Mouse (Mus musculus) liver, embryonic 13.5 days (tissue): ENCODE data around the gene Ddr2. TPM values are rescaled to one million over a fixed set of nuclear protein-coding genes. Genes with fewer than 3 reads are reported as not detected.

Experiments used
- ATAC-seq: fragments of 200-750 bp; cut with Nextera tagmentation; 2 replicates; pipeline ENCODE4 v1.8.0; 2017; ENCODE audit warnings: low read depth, mild to moderate bottlenecking, moderate number of reproducible peaks, moderate library complexity
- DNase-seq: peaks from one replicate; pipeline ENCODE4 v3.0.0; 2022
- H3K27ac ChIP-seq: fragments of 300-500 bp; sonication (generic); 2 replicates; pipeline ENCODE4 v1.5.1; 2015; ENCODE audit warnings: moderate library complexity, mild to moderate bottlenecking, inconsistent platforms
- H3K27me3 ChIP-seq: fragments of 300-500 bp; sonication (generic); 2 replicates; pipeline ENCODE4 v1.6.1; 2015; ENCODE audit warnings: mild to moderate bottlenecking, inconsistent platforms
- H3K36me3 ChIP-seq: fragments of 300-500 bp; sonication (generic); 2 replicates; pipeline ENCODE4 v1.6.1; 2015; ENCODE audit warnings: mild to moderate bottlenecking, inconsistent platforms
- H3K4me1 ChIP-seq: fragments of 300-500 bp; sonication (generic); replicated peaks from 2 replicates; pipeline ENCODE4 v1.6.1; 2015; ENCODE audit warnings: inconsistent platforms
- H3K4me2 ChIP-seq: fragments of 300-500 bp; sonication (generic); 2 replicates; pipeline ENCODE4 v1.6.1; 2015; ENCODE audit warnings: inconsistent platforms, mild to moderate bottlenecking, moderate library complexity
- H3K4me3 ChIP-seq: fragments of 300-500 bp; sonication (generic); replicated peaks from 2 replicates; pipeline ENCODE4 v1.5.1; 2015; ENCODE audit warnings: mild to moderate bottlenecking, inconsistent platforms
- H3K9ac ChIP-seq: fragments of 300-500 bp; sonication (generic); 2 replicates; pipeline ENCODE4 v1.6.1; 2015; ENCODE audit warnings: mild to moderate bottlenecking, inconsistent platforms
- H3K9me3 ChIP-seq: fragments of 300-500 bp; sonication (generic); replicated peaks from 2 replicates; pipeline ENCODE4 v1.6.1; 2016; ENCODE audit warnings: inconsistent platforms
- WGBS: fragments of 180-500 bp; shearing (Covaris S2); methylation state at CpG from one replicate; pipeline ENCODE4 v1.1.7; 2015; ENCODE audit not compliant: insufficient replicate concordance; 5-methylcytosine and 5-hydroxymethylcytosine counted together
- polyA plus RNA-seq: library from polyadenylated mRNA; unstranded; fragments of >200 nt; fragmentation: Nextera tagmentation; extraction: Ambion mirVana; gene quantifications from 2 replicates; pipeline ENCODE4 v1.2.1, GENCODE M21; 2015

Gene Ddr2
- polyA plus RNA-seq, 1 experiment from 2014 or later = 1.7 TPM

- H3K4me1 ChIP-seq = peaks cover 17% of the 10 kb centered on the region
- WGBS = 60% methylated on average over 2 of the region's 2 CpGs
- ATAC-seq = no peak
These were observed 138.6 kb downstream of the Ddr2 start for GRCm38 (mm10) chr1:169971998-169972397.

DNA sequence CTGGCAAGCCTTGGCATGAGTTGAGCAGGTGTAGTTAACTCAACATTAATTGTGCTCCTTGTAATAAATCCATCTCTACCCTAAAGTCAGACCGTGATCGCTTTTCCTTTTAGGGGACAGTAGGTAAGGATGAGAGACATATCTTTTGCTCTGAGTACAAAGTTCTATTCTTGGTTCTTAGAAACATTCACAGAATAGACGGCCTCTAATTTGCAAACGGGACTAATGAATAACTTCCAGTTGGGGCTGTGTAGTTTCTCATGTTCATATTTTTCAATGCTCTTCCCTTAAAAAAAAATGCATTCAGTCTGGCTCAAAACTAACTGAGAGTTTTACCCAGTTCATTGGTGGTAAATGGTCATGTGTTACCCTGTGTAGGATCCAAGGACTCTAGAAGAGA lies 139.6 kb downstream of the Ddr2 start:
- no peak for DNase-seq
- no peak overlapping the region for H3K4me3 ChIP-seq
- H3K27me3 ChIP-seq = no peaks in the 10 kb centered on the region
- no peaks in the 10 kb centered on the region for H3K9me3 ChIP-seq
- H3K9ac ChIP-seq = no peak overlapping the region
- no peaks in the 10 kb centered on the region for H3K36me3 ChIP-seq
- peaks cover 17% of the 10 kb centered on the region for H3K4me1 ChIP-seq
- H3K4me2 ChIP-seq = no peak overlapping the region
- no peak for ATAC-seq
- 90% methylated on average over 4 of the region's 4 CpGs for WGBS
- no peak overlapping the region for H3K27ac ChIP-seq

More at GRCm38 (mm10) chr1:169971998-169972397, 138.6 kb downstream of the Ddr2 start:
- Histone ChIP-seq H3K4me3 (no peak overlapping the region), H3K27me3 (no peaks in the 10 kb centered on the region), H3K27ac (no peak overlapping the region), H3K9me3 (no peaks in the 10 kb centered on the region), H3K9ac (no peak overlapping the region), H3K4me2 (no peak overlapping the region), H3K36me3 (no peaks in the 10 kb centered on the region)
- DNase-seq = no peak

GRCm38 (mm10) chr1:169969516-169969886 lies 141.1 kb downstream of the Ddr2 start:
- H3K4me1 ChIP-seq = peaks cover 17% of the 10 kb centered on the region
- H3K27me3 ChIP-seq = no peaks in the 10 kb centered on the region
- H3K9ac ChIP-seq = peak overlapping the region; percentile 69
- ATAC-seq = peak; percentile 29
- peak overlapping the region; percentile 66 for H3K4me3 ChIP-seq
- H3K36me3 ChIP-seq = peaks cover 9% of the 10 kb centered on the region; the same call in 1 of the 2 replicates
- H3K27ac ChIP-seq = peak overlapping the region; percentile 66
- no peaks in the 10 kb centered on the region for H3K9me3 ChIP-seq
- no peak for DNase-seq
- peak overlapping the region; percentile 88 for H3K4me2 ChIP-seq
- WGBS = under 1% methylated on average over 9 of the region's 9 CpGs

DNA sequence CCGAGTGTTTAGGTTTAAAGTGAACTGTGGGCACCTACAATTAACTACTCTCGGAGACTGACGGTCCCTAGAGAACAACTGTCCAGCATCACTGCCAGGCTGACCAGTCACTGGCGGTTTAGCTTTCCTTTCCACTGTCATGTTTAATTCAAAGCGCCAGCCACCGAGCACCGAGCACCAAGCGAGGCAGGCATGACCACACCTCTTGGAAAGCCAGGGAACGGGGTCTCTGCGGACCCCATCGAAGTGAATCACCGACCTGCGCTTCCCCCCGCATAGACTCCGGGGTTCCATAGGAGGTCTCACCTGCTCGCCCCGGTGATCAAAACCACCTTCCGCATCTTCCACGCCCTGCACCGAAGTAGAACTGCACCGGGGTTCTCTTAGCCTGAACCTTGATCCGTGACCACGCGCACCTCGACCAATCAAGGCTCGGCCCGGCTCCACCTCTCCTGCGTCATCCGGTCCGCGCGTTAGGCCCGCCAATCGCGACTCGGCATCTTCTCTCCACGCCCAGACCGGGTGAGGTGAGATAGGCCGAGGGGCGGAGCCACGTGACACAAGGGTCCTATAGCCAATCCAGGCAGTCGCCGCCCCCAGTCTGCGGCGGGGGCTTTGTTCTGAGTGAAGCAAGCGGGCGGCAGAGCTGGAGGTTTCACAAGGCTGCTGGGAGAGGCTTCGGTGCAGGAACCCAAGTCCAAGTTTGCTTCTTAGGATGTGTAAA lies 141.6 kb downstream of the Ddr2 start, which contains the start of gene Hsd17b7:
Hsd17b7 (minus strand) TSS at position 450 of the 724 bp plus-strand sequence.
- H3K4me1 ChIP-seq = peaks cover 17% of the 10 kb centered on the region
- WGBS = under 1% methylated on average over 48 of the region's 48 CpGs
- peak within 1 kb of the TSS; percentile 66 for H3K27ac ChIP-seq
- peak; percentile 97 for DNase-seq
- H3K4me2 ChIP-seq = peak within 1 kb of the TSS; percentile 88
- peaks cover 11% of the 10 kb centered on the region; the same call in 1 of the 2 replicates for H3K36me3 ChIP-seq
- no peaks in the 10 kb centered on the region for H3K9me3 ChIP-seq
- H3K27me3 ChIP-seq = no peaks in the 10 kb centered on the region
- peak; percentile 100 for ATAC-seq
- peak within 1 kb of the TSS; percentile 66 for H3K4me3 ChIP-seq
- H3K9ac ChIP-seq = peak within 1 kb of the TSS; percentile 69

- no peak overlapping the region for H3K9ac ChIP-seq
- H3K9me3 ChIP-seq = no peaks in the 10 kb centered on the region
- no peak overlapping the region for H3K4me3 ChIP-seq
- no peak overlapping the region for H3K4me2 ChIP-seq
- WGBS = 88% methylated on average over 10 of the region's 10 CpGs
- H3K36me3 ChIP-seq = peaks cover 40% of the 10 kb centered on the region
- DNase-seq (no peak), ATAC-seq (no peak)
- H3K27ac ChIP-seq = no peak overlapping the region
- no peaks in the 10 kb centered on the region for H3K4me1 ChIP-seq
- H3K27me3 ChIP-seq = no peaks in the 10 kb centered on the region
These were observed 157.5 kb downstream of the Ddr2 start for GRCm38 (mm10) chr1:169953106-169953505.

- Histone ChIP-seq H3K4me2 (no peak overlapping the region), H3K4me3 (no peak overlapping the region), H3K36me3 (peaks cover 36% of the 10 kb centered on the region), H3K9me3 (no peaks in the 10 kb centered on the region), H3K27me3 (no peaks in the 10 kb centered on the region), H3K4me1 (no peaks in the 10 kb centered on the region), H3K9ac (no peak overlapping the region), H3K27ac (no peak overlapping the region)
- WGBS = 75% methylated on average over 10 of the region's 10 CpGs
- DNase-seq (no peak), ATAC-seq (no peak)
These were observed 157.9 kb downstream of the Ddr2 start for GRCm38 (mm10) chr1:169952636-169953035.

- no peak for DNase-seq
- no peak for ATAC-seq
These were observed 159.0 kb downstream of the Ddr2 start for GRCm38 (mm10) chr1:169951561-169951960.

GRCm38 (mm10) chr1:169950651-169951050 lies 159.9 kb downstream of the Ddr2 start:
- 77% methylated on average over 4 of the region's 4 CpGs for WGBS
- DNase-seq = no peak
- H3K4me1 ChIP-seq = no peaks in the 10 kb centered on the region
- no peaks in the 10 kb centered on the region for H3K9me3 ChIP-seq
- no peak overlapping the region for H3K4me3 ChIP-seq
- ATAC-seq = no peak
- no peak overlapping the region for H3K27ac ChIP-seq
- no peak overlapping the region for H3K4me2 ChIP-seq
- no peak overlapping the region for H3K9ac ChIP-seq
- H3K36me3 ChIP-seq = peaks cover 31% of the 10 kb centered on the region
- no peaks in the 10 kb centered on the region for H3K27me3 ChIP-seq

More at GRCm38 (mm10) chr1:169951561-169951960, 159.0 kb downstream of the Ddr2 start:
- peaks cover 35% of the 10 kb centered on the region for H3K36me3 ChIP-seq
- no peaks in the 10 kb centered on the region for H3K9me3 ChIP-seq
- no peak overlapping the region for H3K4me3 ChIP-seq
- WGBS = 78% methylated on average over 6 of the region's 6 CpGs
- no peaks in the 10 kb centered on the region for H3K27me3 ChIP-seq
- no peak overlapping the region for H3K27ac ChIP-seq
- H3K4me2 ChIP-seq = no peak overlapping the region
- no peak overlapping the region for H3K9ac ChIP-seq
- H3K4me1 ChIP-seq = no peaks in the 10 kb centered on the region

GRCm38 (mm10) chr1:169949981-169950380 lies 160.6 kb downstream of the Ddr2 start:
- H3K4me1 ChIP-seq = no peaks in the 10 kb centered on the region
- no peaks in the 10 kb centered on the region for H3K27me3 ChIP-seq
- H3K36me3 ChIP-seq = peaks cover 24% of the 10 kb centered on the region
- H3K9me3 ChIP-seq = no peaks in the 10 kb centered on the region
- ATAC-seq (no peak), DNase-seq (no peak)
- H3K27ac ChIP-seq = no peak overlapping the region
- 63% methylated on average over 7 of the region's 7 CpGs for WGBS
- H3K4me2 ChIP-seq = no peak overlapping the region
- no peak overlapping the region for H3K4me3 ChIP-seq
- no peak overlapping the region for H3K9ac ChIP-seq

DNA sequence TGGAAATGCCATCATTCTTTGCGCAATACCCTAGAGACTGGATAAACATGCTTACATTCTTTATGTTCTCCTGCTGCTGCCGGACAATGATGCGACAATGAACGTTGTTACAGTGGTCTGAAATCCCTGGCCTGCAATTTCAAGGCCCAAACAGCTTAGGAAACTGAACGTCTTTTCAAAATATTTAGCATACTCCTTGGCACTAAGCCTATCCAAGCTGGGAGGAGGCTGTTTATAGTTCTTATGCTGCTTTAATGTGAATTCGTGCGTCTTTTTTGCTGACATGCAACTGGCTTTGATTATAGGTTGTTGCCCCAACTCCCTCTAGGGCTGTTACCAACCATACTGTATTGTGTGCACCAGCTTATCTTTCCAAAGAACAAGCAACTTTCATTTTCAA lies 161.7 kb downstream of the Ddr2 start:
- Histone ChIP-seq H3K9ac (no peak overlapping the region), H3K9me3 (no peaks in the 10 kb centered on the region), H3K4me1 (no peaks in the 10 kb centered on the region), H3K27ac (no peak overlapping the region), H3K4me3 (no peak overlapping the region), H3K27me3 (no peaks in the 10 kb centered on the region), H3K4me2 (no peak overlapping the region), H3K36me3 (peaks cover 17% of the 10 kb centered on the region)
- 78% methylated on average over 7 of the region's 7 CpGs for WGBS
- ATAC-seq (no peak), DNase-seq (no peak)

GRCm38 (mm10) chr1:169948280-169948679 lies 162.3 kb downstream of the Ddr2 start:
- no peak for DNase-seq
- 73% methylated on average over 7 of the region's 7 CpGs for WGBS

DNA sequence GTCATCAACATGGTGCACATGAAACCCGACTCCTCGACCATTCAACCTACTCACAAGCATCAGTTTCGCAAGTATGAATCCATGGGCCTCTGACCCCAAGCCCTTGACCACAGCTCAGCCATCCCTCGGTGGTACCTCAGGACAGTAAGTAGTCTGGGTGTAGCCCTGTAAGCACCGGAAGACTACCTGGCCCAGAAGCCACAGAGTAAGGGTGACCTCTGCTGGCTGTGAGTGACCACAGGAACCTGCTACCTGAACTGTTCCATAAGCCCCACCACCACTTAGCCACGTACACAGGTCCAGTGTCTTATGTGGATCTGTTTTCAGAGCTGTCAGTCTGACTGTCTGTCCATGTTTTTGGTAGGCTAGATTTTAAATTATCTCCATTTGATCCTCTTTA lies 162.9 kb downstream of the Ddr2 start:
- Histone ChIP-seq H3K4me3 (no peak overlapping the region), H3K4me1 (no peaks in the 10 kb centered on the region), H3K9ac (no peak overlapping the region), H3K9me3 (no peaks in the 10 kb centered on the region), H3K4me2 (no peak overlapping the region), H3K27ac (no peak overlapping the region), H3K27me3 (no peaks in the 10 kb centered on the region), H3K36me3 (peaks cover 11% of the 10 kb centered on the region)
- 59% methylated on average over 6 of the region's 6 CpGs for WGBS
- DNase-seq (no peak), ATAC-seq (no peak)

More at GRCm38 (mm10) chr1:169948280-169948679, 162.3 kb downstream of the Ddr2 start:
- H3K4me2 ChIP-seq = no peak overlapping the region
- no peak for ATAC-seq
- no peak overlapping the region for H3K27ac ChIP-seq
- H3K4me3 ChIP-seq = no peak overlapping the region
- no peaks in the 10 kb centered on the region for H3K27me3 ChIP-seq
- peaks cover 17% of the 10 kb centered on the region for H3K36me3 ChIP-seq
- H3K4me1 ChIP-seq = no peaks in the 10 kb centered on the region
- no peaks in the 10 kb centered on the region for H3K9me3 ChIP-seq
- H3K9ac ChIP-seq = no peak overlapping the region
